Mouse (Mus musculus): ENCODE results near the gene Adamtsl3.

Gene Adamtsl3

DNA sequence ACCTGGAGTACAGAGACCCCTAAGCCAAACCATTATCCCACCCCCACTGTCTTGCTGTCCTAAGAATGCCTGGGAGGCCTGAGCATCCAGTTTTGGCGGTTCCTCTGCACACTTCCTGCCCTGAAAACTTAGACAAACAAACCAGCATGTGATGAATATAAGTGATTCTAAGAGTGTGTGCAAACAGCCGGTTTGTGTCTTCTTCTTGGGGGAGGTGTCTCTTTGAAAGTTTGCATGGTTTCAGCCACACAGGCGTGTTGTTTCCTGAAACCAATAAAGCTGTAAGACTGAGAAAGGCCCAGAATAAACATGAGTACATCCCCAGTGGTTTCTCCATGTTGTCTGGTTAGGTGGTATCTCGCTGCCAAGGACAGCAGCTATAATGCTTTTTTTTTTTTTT lies 30.6 kb downstream of the Adamtsl3 start:
- Histone ChIP-seq H3K4me3 (replicated peaks; ENCODE audit: low read length) (no peak overlapping the region), H3K4me1 (replicated peaks; ENCODE audit: low read depth, low read length) (no peaks in the 10 kb centered on the region), H3K9me3 (ENCODE audit: low read length) (no peaks in the 10 kb centered on the region), H3K36me3 (ENCODE audit: insufficient read depth, low read length) (no peaks in the 10 kb centered on the region), H3K27me3 (ENCODE audit: insufficient read depth, low read length) (no peaks in the 10 kb centered on the region)
- TF ChIP-seq CTCF (conservative IDR thresholded peaks at IDR 0.05; ENCODE audit: low read length) (no peak), NANOG (IDR thresholded peaks at IDR 0.05; ENCODE audit: borderline replicate concordance, low read length) (no peak)

DNA sequence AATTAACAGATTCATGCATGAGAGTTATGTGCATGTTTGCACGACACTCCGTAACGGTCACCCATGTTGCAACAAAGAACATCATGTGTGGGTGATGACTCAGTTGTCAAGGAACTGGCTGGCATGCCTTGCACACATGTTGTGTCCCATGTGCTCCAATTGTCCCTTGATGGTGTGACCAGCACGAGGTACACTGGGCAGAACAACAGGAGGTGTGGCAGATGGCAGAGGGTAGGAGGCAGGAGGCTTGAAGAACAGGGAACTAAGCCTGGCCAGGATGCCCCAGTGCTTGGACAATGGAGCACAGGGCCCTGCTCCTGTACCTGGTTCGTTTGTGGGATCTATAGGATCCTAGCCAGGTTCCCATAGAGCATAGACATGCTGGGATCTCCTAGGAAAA lies 31.0 kb downstream of the Adamtsl3 start:
- no peak overlapping the region for H3K4me3 ChIP-seq (replicated peaks; ENCODE audit: low read length)
- no peaks in the 10 kb centered on the region for H3K4me1 ChIP-seq (replicated peaks; ENCODE audit: low read depth, low read length)
- TF ChIP-seq NANOG (IDR thresholded peaks at IDR 0.05; ENCODE audit: borderline replicate concordance, low read length) (no peak), POU5F1 (IDR thresholded peaks at IDR 0.05; ENCODE audit: borderline replicate concordance, low read length) (no peak), CTCF (conservative IDR thresholded peaks at IDR 0.05; ENCODE audit: low read length) (no peak)
- no peaks in the 10 kb centered on the region for H3K9me3 ChIP-seq (ENCODE audit: low read length)
- H3K27me3 ChIP-seq (ENCODE audit: insufficient read depth, low read length) = no peaks in the 10 kb centered on the region
- no peaks in the 10 kb centered on the region for H3K36me3 ChIP-seq (ENCODE audit: insufficient read depth, low read length)

DNA sequence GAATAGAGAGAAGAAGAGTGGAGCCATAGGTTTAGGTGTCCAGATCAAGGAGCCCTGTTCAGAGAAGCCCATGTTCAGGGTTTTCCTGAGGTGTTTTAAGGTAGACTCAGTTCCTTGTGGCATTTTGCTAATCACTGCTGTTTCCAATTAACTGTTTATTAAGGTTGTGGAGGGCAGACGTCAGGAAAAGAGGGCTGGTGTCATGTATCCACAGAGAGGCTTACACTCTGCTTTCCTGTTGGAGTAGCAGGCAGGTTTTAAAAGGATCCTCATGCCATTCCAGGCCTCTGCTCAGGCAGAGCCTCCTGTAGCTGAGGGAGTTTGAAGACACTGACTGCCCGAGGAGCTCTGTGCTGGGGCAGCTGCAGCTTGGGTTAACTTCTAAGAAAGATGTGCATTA lies 32.6 kb downstream of the Adamtsl3 start:
- no peak overlapping the region for H3K4me3 ChIP-seq (replicated peaks; ENCODE audit: low read length)
- H3K36me3 ChIP-seq (ENCODE audit: insufficient read depth, low read length) = no peaks in the 10 kb centered on the region
- TF ChIP-seq POU5F1 (IDR thresholded peaks at IDR 0.05; ENCODE audit: borderline replicate concordance, low read length) (no peak), CTCF (conservative IDR thresholded peaks at IDR 0.05; ENCODE audit: low read length) (no peak), NANOG (IDR thresholded peaks at IDR 0.05; ENCODE audit: borderline replicate concordance, low read length) (no peak)
- no peaks in the 10 kb centered on the region for H3K4me1 ChIP-seq (replicated peaks; ENCODE audit: low read depth, low read length)
- H3K27me3 ChIP-seq (ENCODE audit: insufficient read depth, low read length) = no peaks in the 10 kb centered on the region
- no peaks in the 10 kb centered on the region for H3K9me3 ChIP-seq (ENCODE audit: low read length)

DNA sequence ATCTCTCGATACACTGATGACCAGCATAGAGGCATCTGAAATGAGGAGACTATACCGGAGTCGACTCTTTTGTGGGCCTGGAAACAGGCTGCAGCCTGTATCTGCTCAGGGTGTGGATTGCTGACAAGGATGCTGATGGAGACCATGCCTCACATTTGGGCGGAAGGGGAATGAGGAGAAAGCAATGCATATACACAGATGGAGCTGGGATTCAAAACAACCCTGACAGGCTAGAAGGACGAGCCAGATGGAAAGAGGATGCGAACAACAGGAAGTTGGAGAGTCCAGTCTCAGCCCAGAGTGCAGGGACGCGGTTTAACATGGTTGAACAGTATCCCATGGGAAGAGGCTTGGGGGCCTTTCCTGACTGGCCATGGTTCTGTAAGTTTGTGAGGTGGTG lies 34.6 kb downstream of the Adamtsl3 start:
- Histone ChIP-seq H3K9me3 (ENCODE audit: low read length) (no peaks in the 10 kb centered on the region), H3K36me3 (ENCODE audit: insufficient read depth, low read length) (no peaks in the 10 kb centered on the region), H3K27me3 (ENCODE audit: insufficient read depth, low read length) (no peaks in the 10 kb centered on the region), H3K4me1 (replicated peaks; ENCODE audit: low read depth, low read length) (no peaks in the 10 kb centered on the region), H3K4me3 (replicated peaks; ENCODE audit: low read length) (no peak overlapping the region)
- TF ChIP-seq CTCF (conservative IDR thresholded peaks at IDR 0.05; ENCODE audit: low read length) = no peak
- TF ChIP-seq POU5F1 (IDR thresholded peaks at IDR 0.05; ENCODE audit: borderline replicate concordance, low read length) = no peak
- TF ChIP-seq NANOG (IDR thresholded peaks at IDR 0.05; ENCODE audit: borderline replicate concordance, low read length) = no peak

DNA sequence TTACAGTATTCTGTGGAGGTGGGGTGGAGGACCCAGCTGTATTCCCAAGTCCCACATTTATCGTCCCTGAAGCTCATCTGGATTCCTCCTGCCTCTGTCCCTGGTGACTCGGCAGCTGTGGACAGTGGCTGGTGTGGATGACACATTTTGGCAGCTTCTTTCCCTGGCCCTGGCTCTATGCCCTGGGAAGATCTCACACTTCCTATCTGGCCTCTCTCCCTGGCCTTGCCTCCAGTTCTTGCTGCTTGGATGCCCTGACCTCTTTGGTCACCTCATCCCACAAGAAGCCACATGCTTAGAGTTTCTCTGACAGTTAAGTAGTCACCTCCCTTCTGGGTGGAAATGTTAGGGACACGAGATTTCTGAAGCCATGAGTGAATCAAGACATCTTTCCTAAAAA lies 35.9 kb downstream of the Adamtsl3 start:
- no peak for TF ChIP-seq NANOG (IDR thresholded peaks at IDR 0.05; ENCODE audit: borderline replicate concordance, low read length)
- H3K9me3 ChIP-seq (ENCODE audit: low read length) = no peaks in the 10 kb centered on the region
- H3K36me3 ChIP-seq (ENCODE audit: insufficient read depth, low read length) = no peaks in the 10 kb centered on the region
- no peaks in the 10 kb centered on the region for H3K27me3 ChIP-seq (ENCODE audit: insufficient read depth, low read length)
- no peaks in the 10 kb centered on the region for H3K4me1 ChIP-seq (replicated peaks; ENCODE audit: low read depth, low read length)
- H3K4me3 ChIP-seq (replicated peaks; ENCODE audit: low read length) = no peak overlapping the region

DNA sequence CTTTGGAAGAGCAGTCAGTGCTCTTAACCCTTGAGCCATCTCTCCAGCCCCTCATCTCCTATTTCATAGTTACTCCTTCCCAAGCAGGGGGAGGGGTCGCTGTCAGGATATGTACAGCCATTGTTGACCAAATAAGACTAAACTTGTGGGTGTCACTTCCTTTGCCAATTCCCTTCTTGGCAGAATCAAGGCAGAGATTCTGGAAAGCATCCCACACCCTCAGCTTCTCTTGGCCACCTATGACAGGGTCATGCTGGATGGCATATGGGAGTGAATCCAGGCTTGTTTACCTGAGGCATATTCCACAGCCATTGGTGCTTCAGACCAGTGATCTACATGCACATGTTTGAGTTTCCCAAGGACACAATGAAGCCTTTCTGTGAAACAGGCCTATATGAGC lies 42.8 kb downstream of the Adamtsl3 start:
- TF ChIP-seq CTCF (conservative IDR thresholded peaks at IDR 0.05; ENCODE audit: low read length) (no peak), NANOG (IDR thresholded peaks at IDR 0.05; ENCODE audit: borderline replicate concordance, low read length) (no peak), POU5F1 (IDR thresholded peaks at IDR 0.05; ENCODE audit: borderline replicate concordance, low read length) (no peak)
- H3K4me1 ChIP-seq (replicated peaks; ENCODE audit: low read depth, low read length) = no peaks in the 10 kb centered on the region
- no peaks in the 10 kb centered on the region for H3K36me3 ChIP-seq (ENCODE audit: insufficient read depth, low read length)
- H3K27me3 ChIP-seq (ENCODE audit: insufficient read depth, low read length) = no peaks in the 10 kb centered on the region
- no peak overlapping the region for H3K4me3 ChIP-seq (replicated peaks; ENCODE audit: low read length)
- H3K9me3 ChIP-seq (ENCODE audit: low read length) = no peaks in the 10 kb centered on the region

DNA sequence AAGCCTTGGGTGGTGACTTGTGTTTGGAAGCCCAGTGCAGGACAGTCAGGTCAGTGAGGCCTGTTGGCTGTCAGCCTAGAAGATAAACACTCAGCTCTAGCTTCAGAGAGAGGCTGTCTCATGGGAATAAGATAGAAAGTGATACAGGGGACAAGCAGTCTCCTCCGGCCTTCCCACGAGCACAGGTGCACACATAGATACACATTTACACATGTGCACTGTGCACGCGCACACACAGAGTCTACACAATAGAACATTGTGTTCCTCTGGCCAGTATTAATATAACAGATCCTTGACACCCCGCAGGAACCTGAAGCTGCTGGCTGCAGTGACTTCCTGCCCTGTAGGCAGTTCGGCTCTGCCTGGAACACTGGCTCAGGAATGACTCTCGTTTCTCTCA lies 44.3 kb downstream of the Adamtsl3 start:
- Histone ChIP-seq H3K4me1 (replicated peaks; ENCODE audit: low read depth, low read length) (no peaks in the 10 kb centered on the region), H3K9me3 (ENCODE audit: low read length) (no peaks in the 10 kb centered on the region), H3K27me3 (ENCODE audit: insufficient read depth, low read length) (no peaks in the 10 kb centered on the region), H3K4me3 (replicated peaks; ENCODE audit: low read length) (no peak overlapping the region), H3K36me3 (ENCODE audit: insufficient read depth, low read length) (no peaks in the 10 kb centered on the region)
- TF ChIP-seq NANOG (IDR thresholded peaks at IDR 0.05; ENCODE audit: borderline replicate concordance, low read length) (no peak), CTCF (conservative IDR thresholded peaks at IDR 0.05; ENCODE audit: low read length) (no peak), POU5F1 (IDR thresholded peaks at IDR 0.05; ENCODE audit: borderline replicate concordance, low read length) (no peak)

DNA sequence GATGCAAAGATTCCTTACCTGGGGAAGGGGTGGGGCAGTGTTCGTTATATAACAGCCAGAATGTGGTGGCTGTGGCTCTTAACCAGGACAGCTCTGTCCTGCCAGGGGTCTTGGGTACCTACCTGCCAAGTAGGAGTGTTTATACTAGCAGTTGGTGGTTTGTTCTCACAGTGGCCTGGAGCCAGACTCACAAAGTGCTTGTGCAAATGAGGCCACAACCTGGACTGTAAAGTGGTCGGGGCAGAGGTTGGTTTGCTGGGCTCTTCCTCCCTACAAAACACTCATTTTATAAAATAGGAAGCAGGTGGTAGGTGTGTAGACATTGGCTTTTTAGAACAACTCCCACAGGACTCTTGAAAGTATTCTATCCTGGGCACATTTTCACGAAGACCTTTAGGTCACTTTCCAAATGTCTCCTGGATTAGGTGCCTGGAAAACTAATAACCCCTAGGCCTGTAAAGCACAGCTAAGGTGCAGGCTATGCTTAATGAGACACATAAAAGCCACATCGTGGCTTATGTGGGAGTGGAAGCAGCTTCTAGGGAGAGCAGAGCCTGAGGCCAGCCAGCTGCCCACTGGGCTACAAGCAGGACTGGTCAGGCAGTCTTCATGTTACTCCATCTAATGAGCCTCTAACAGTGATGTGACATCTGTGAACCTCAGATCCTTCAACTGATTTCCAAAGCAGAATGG lies 47.5 kb downstream of the Adamtsl3 start:
- no peaks in the 10 kb centered on the region for H3K27me3 ChIP-seq (ENCODE audit: insufficient read depth, low read length)
- no peaks in the 10 kb centered on the region for H3K4me1 ChIP-seq (replicated peaks; ENCODE audit: low read depth, low read length)
- H3K4me3 ChIP-seq (replicated peaks; ENCODE audit: low read length) = no peak overlapping the region
- TF ChIP-seq NANOG (IDR thresholded peaks at IDR 0.05; ENCODE audit: borderline replicate concordance, low read length) = no peak
- TF ChIP-seq POU5F1 (IDR thresholded peaks at IDR 0.05; ENCODE audit: borderline replicate concordance, low read length) = no peak
- no peak for TF ChIP-seq CTCF (conservative IDR thresholded peaks at IDR 0.05; ENCODE audit: low read length)
- H3K9me3 ChIP-seq (ENCODE audit: low read length) = peaks cover 9% of the 10 kb centered on the region; the same call in 1 of the 2 replicates
- H3K36me3 ChIP-seq (ENCODE audit: insufficient read depth, low read length) = no peaks in the 10 kb centered on the region

DNA sequence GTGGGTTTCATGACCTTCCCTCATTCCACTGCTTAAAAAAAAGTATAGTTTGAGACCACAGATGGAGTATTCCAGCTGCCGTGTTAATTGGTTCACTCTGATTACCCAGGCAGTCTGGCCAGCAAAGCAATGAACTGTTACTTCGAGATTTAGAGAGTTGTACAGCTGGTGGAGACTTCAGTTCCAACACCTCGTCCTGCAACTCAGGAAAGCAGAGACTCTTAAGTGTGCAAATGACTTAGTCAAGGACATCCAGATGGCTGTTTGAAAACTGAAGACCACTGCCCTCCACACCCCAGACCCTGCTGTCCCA lies 48.0 kb downstream of the Adamtsl3 start:
- H3K36me3 ChIP-seq (ENCODE audit: insufficient read depth, low read length) = no peaks in the 10 kb centered on the region
- TF ChIP-seq NANOG (IDR thresholded peaks at IDR 0.05; ENCODE audit: borderline replicate concordance, low read length) (no peak), CTCF (conservative IDR thresholded peaks at IDR 0.05; ENCODE audit: low read length) (no peak), POU5F1 (IDR thresholded peaks at IDR 0.05; ENCODE audit: borderline replicate concordance, low read length) (no peak)

More for the DNA sequence above, 48.0 kb downstream of the Adamtsl3 start:
- Histone ChIP-seq H3K9me3 (ENCODE audit: low read length) (peaks cover 14% of the 10 kb centered on the region; the same call in 1 of the 2 replicates), H3K4me3 (replicated peaks; ENCODE audit: low read length) (no peak overlapping the region), H3K27me3 (ENCODE audit: insufficient read depth, low read length) (no peaks in the 10 kb centered on the region), H3K4me1 (replicated peaks; ENCODE audit: low read depth, low read length) (no peaks in the 10 kb centered on the region)
